Mouse (Mus musculus): Measurements from ENCODE around the gene Cdc37. TPM values are rescaled to one million over a fixed set of nuclear protein-coding genes. Genes with fewer than 3 reads are reported as not detected.
A peak's percentile ranks its signal among the peaks of the same experiment; 100 is the strongest.

Gene Cdc37
- total RNA-seq, 2 experiments from 2014 or later = 144 to 153 TPM

DNA sequence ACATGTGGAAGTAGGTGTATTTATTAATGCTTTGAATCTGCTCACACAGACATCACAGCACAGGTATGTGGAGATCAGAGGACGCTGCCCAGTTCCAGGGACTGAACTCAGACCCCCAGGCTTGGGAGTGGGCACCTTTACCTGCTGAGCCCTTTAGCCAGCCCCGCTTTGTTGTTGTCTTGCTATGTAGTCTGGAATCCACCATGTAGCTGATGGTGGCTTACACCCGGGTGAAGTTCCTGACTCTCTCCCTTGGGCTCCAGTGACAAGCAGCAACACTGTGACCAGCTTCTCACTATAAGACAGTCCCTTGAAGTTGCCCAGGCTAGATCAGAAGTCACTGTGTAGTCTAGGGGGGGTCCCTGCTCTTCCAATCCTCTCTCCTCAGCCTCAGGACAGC, 5.4 kb downstream of the Cdc37 start:
- intact Hi-C loops (cut with DNase I) = no loop called here
- DNase-seq (ENCODE audit: low spot score in 2 of 2) = no peak

DNA sequence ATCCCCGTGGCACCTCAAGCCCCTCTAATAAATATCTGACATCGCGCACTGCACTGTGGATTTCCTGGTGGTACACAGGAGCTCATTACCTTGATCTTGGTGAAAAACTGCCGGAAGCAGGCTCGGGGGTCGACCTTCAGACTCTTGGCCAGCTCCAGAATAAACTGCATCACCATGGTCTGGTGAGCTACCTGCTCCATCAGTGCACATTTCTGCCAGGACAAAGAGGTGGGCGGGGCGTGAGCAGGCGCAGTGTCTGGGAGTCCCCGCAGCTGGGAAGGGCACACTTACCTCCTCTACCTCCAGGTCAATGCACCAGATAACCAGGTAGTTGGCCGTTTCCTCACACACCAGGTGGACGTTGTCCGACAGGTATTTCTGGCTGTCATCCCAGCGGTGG, 7.9 kb downstream of the Cdc37 start:
- intact Hi-C loops (cut with DNase I) = no loop called here
- DNase-seq (ENCODE audit: low spot score in 2 of 2) = no peak

DNA sequence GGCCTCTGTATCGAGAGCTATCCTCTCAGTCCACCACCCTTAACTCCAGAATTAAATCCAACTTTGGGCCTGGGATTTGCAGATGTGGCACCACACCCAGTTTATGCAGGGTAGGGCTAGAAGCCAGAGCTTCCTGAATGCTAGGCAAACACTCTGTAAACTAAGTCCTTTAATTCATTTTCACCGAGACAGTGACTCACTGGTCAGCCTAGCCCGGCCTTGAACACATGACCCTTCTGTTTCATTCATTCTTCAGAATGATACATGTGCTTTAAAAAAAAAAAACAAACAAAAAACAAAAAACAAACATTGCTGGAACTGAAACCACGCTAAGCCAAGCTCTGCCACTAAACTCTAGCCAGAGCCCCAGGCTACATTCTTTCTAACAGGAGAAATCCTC, 11.4 kb downstream of the Cdc37 start:
- DNase-seq (ENCODE audit: low spot score in 2 of 2) = no peak
- intact Hi-C loops (cut with DNase I) = loop anchor here (5.0 kb wide), 1 partner anchor 126 kb away; no protein-coding TSS in a partner anchor

DNA sequence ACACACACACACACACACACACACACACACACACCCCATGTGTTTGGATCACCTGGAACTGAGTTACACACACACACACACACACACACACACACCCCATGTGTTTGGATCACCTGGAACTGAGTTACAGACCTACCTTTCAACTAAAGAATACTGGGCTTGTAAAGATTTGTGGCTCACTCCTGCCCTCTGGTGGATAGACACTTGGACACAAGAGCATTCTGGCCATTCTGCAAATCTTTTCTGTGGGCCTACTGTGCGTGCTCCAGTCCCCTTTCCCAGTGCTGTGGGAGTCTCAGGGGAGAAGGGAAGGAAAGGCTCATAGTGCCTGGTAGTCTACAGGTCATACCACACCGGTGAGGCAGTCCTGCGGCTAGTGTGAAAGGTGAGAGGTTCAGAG, 12.6 kb downstream of the Cdc37 start:
- intact Hi-C loops (cut with DNase I) = loop anchor here (5.0 kb wide), 1 partner anchor 125 kb away; no protein-coding TSS in a partner anchor
- DNase-seq (ENCODE audit: low spot score in 2 of 2) = peak; percentile 59 to 72

DNA sequence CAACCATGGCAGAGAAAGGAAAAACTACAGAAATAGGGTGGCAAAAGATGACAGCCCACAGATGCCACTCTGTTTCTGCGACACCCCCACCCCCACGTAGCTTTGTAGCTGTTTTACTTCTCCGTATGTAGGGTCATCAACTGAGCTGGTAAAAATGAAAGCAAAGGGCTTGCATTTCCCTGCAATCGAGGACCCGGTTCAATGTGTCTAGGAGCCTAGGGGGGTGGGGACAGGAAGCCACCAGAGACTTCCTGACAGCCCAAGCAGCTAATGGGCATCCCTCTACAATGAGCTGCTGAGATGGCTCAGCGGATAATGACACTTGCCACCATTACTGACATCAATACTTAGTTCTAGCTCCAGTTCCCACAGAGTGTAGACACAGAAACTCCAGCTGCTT, 13.4 kb downstream of the Cdc37 start:
- DNase-seq (ENCODE audit: low spot score in 2 of 2) = peak in 1 of 2 experiments; percentile 40
- intact Hi-C loops (cut with DNase I) = loop anchor here (5.0 kb wide), 1 partner anchor 124 kb away; no protein-coding TSS in a partner anchor

DNA sequence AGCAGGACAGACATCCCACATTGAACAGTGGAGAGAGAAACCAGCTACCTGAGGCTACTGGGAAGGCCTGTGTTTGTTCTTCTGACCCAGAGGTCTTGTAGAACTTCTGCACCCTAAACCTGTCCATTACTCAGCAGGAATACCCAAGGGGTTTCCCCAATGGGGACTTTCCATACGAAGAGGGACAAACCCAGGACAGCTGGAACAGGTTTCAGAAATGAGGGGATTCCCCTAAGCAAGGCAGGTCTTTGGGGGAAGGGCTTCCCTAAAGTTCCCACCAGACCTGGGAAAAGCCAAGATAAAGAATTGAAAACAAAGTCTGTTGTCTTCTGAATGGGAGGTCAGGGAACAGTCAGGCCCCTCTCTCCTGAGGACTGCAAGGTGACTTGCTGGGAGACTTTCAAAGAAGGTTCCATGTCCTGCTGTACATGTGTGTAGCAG, 13.8 kb downstream of the Cdc37 start:
- intact Hi-C loops (cut with DNase I) = loop anchor here (5.0 kb wide), 1 partner anchor 124 kb away; no protein-coding TSS in a partner anchor

DNA sequence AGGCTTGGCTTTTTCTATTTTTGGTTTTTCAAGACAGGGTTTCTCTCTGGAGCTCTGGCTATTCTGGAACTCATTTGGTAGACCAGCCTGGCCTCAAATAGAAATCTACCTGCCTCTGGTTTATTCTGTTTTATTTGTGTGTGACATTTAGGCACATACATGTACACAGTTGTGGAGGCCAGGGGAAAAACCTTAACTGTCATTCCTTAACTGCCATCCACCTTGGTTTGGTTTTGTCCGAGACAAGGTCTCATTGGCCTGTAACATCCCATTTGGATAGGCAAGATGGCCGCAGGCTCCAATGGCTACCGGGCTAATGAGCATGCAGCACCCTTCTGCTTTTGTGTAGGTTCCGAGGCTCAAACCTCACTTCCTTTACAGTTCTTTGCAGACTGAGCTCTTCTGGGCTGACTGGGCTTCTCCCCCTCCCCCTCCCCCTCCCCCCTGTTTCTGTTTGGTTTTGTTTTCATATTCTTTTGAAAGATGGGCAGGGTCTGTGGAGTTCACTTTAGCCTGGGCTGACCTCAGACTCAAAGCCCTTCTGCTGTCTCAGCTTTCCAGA, 14.4 kb downstream of the Cdc37 start:
- DNase-seq (ENCODE audit: low spot score in 2 of 2) = no peak
- intact Hi-C loops (cut with DNase I) = loop anchor here (5.0 kb wide), 1 partner anchor 123 kb away; no protein-coding TSS in a partner anchor

More for the DNA sequence above, 13.8 kb downstream of the Cdc37 start:
- DNase-seq (ENCODE audit: low spot score in 2 of 2) = no peak

DNA sequence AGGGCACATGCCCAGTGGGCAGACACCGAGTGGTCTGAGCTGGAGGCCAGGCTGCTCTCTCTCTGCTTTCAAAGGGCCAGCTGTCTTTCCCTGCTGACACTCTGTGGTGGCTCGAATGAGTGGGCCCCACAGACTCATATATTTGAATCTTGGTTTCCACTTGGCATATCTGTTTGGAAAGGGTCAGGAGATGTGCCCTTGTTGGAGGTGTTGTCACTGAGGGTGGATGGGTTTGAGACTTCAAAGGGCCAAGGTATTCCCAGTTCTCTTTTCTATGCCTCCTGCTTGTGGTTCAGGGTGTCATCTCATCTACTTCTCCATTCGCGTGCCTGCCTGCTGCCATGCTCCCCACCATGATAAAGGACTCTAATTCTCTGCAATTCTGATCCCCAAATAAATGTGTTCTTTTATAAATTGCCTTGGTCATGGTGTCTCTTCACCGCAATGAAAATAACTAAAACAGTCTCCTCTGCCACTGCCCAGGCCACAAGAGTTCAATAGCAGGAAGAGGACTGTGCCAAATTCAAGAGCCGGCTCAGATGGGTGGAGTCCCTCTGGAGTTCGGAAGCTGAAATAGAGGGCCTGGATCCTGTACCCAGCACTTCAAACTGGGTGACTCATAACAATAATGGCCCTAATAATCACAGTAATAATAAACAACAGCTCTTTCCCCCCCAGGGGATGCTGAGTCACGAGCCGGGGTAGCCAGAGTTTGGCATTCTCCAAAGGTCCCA, 15.0 kb downstream of the Cdc37 start:
- intact Hi-C loops (cut with DNase I) = loop anchor here (5.0 kb wide), 1 partner anchor 122 kb away; no protein-coding TSS in a partner anchor
- no peak for DNase-seq (ENCODE audit: low spot score in 2 of 2)

DNA sequence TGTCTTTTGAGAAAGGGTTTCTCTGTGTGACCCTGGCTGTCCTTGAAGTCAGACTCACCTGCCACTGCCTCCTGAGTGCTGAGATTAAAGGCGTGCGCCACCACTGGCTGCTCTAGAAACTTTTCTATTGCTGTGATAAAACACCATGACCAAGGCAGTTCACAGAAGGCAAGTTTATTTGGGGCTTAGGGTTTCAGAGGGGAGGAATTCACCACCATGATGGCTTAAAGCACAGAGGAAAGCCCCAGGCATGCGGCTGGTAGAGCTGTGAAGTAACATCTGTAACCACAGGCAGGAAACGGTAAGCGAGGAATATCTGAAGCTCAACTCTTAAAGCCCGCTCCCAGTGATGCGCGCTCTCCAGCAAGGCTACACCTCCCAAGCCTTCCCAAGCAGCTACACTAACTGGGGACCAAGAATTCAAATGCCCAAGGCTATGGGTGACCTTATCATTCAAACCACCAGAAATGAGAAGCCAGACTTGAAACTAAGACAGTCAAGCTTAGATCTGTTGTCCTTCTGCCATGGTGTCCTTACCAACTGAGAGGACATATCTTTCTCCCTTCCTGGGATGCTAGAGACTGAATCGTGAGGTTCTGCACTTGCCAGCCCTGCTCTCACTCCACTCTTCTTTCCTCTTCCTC, 16.6 kb downstream of the Cdc37 start:
- no peak for DNase-seq (ENCODE audit: low spot score in 2 of 2)
- intact Hi-C loops (cut with DNase I) = no loop called here

DNA sequence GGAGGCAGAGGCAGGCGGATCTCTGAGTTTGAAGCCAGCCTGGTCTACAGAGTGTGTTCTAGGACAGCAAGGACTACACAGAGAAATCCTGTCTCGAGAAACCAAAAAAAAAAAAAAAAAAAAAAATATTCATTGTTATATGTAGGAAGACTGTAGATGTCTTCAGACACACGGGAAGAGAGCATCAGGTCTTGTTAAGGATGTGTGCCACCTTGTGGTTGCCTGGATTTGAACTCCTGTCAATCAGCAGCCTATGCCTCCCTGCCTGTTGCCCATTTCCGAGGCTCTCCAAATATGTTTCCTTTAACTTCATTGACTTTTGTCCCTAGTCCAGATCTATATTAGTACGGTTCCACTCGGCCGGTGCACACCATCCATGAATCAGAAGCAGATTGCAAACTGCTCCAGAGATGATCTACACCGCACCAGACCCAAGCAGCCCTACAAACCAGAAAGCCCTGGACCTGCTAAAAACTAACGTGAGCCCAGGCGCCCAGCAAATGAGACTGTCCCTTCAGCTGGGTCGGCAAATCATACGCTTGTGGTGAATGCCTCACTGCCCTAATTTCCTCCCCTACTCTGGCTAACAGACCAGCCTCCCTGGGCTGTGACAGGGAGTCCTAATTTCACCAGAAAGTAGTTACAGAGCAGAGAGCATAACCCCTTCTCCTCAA, 17.5 kb downstream of the Cdc37 start:
- intact Hi-C loops (cut with DNase I) = no loop called here
- peak in 1 of 2 experiments; percentile 31 for DNase-seq (ENCODE audit: low spot score in 2 of 2)

DNA sequence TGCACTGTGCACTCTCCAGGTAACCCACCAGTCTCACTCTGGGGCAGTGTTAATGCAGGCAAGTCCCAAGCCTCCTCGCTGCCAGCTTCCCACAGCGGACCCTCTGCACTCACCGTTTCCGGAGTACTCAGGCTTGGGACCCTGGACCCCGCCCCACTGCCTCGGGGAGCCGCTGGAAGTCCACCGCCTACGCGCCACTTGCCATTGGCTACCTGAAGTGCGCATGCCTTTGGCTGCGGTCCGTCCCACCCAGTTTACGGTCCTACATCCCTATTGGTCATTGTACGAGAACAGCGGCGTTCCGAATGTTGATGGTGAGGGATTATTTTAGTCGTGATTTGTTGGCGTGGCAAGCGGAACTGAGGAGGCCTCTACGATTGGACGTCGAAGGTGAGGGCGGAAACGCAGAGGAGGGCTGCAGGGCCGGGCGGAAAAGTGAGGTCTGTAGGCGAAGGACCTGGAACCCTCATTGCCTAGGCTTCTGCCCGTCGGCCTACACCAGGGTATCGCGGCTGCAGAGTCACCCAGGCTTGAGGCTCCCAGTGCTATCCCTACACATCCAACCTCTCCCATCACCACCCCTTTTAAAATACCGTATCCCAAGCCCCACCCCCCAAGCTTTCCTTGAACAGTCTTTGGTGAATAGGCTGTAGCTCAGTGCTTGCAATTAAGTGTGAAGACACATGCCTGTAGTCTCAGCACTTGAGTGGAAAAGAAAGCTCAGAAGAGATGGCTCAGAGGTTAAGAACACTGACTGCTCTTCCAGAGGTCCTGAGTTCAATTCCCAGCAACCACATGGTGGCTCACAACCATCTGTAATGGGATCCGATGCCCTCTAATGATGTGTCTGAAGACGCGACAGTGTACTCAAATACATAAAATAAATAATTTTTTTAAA, 18.5 kb downstream of the Cdc37 start, which contains the start of gene Tyk2:
TSS of gene Tyk2 (minus strand) at position 185 of the 898 bp plus-strand sequence.
- DNase-seq (ENCODE audit: low spot score in 2 of 2) = peak; percentile 91 to 98
- intact Hi-C loops (cut with DNase I) = loop anchor here (1.0 to 2.0 kb wide), 3 partner anchors 39 to 233 kb away; partner anchors contain the start of genes Eif3g and Raver1

DNA sequence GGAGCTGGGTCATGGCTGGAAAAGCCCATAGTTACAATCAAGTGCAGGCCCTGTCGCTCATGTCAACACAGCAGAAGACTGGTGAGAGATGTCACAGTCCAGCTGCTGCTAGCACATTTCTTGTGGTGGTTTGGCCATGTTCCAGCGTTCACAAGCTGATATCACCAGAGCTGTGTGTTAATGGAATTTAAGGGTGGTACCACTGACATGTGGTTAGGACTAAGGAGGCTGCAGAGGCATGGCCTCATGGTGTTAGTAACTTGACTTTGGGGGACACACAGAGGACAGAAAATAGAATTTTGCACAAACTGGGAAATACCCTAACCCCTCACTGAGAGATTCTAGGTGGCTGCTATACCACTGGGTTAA, 23.5 kb downstream of the Cdc37 start:
- DNase-seq (ENCODE audit: low spot score in 2 of 2) = no peak
- intact Hi-C loops (cut with DNase I) = no loop called here

DNA sequence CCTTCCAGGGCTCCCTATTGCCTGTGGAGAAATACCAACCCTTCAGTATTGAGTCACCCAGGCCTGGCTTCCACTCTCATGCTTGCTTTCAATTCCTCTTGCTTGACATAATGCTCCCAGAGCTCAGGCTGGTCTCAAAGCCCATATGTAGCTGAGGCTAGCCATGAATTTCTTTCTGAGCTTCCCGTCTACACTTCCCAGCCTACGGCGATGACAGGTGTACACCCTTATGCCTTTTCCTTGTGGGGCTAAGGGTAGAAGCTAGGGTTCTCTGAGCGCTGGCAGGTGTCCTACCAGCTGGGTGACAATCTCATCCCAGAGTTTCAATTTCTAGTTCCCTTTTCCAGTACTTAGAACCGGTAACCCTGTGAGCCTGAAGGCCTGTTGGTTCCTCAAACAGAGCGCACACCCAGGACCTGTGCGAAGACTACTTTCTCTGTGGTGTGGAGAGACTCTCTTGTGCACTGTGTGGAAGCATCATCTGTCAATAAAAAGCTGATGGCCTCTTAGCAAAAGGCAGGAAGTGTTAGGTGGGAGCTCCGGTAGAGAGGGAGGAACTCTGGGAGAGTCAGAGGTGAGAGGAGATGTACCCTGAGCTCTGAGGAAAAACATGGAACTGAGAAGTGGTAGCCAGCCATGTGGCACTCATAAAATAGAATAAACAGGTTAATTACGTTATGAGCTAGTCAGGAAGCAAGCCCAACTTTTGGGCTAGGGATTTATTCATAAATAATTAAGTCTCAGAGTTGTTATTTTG, 24.1 kb downstream of the Cdc37 start:
- intact Hi-C loops (cut with DNase I) = no loop called here
- no peak for DNase-seq (ENCODE audit: low spot score in 2 of 2)

DNA sequence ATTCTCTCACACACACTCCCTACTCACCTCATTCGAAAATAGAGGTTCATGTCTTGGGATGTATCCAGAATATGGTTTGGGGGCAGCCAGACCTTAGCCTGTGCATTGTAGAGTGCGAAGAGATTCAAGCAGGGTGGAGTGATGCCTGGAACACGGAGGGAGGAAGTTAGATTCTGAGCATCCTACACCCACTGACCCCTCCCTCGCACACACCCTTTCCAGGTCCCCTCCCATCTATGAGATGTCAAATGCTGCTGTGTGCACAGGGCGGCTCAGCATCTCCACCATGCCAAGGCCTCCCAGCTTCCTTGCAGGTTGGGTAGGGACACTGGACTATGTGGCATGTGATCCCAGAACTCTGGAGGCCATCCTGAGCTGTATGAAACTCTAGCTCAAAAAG, 24.9 kb downstream of the Cdc37 start:
- no peak for DNase-seq (ENCODE audit: low spot score in 2 of 2)
- intact Hi-C loops (cut with DNase I) = no loop called here

DNA sequence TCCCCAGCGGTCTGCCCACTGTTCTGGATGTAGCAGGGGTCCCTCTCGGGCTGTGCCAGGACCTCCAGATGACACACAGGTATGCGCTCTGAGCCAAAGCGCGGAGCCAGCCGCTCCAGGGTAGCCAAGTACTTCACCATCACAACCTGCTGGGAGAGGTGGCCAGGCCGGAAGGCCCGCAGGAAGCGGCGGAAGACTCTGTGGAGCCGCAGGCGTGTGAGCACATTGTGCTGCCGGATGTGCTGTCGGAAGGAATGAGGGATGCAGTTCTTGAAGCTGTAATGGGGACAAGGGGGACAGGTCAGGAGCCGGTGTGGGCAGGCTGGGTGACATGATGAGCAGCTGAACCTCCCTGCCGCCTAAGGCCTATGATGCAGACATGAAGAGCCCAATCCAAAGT, 28.3 kb downstream of the Cdc37 start:
- DNase-seq (ENCODE audit: low spot score in 2 of 2) = no peak
- intact Hi-C loops (cut with DNase I) = no loop called here

DNA sequence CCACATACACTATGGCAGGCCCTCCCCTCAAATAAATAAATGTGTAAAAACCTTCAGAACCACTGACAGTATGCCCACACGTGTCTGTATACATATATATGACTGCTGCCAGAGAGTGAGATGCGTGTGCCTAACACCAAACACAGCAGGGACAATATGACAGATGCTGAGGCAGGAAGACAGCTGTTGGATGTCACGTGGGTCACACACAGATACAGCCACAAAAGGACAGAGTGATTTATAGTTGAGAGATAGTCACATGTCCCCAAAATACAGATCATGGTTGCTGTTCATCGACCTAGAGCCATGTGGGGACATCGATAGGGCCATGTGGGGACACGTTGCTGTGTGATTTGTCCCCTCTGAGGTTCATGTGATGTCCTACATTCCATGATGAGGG, 32.7 kb downstream of the Cdc37 start:
- no peak for DNase-seq (ENCODE audit: low spot score in 2 of 2)
- intact Hi-C loops (cut with DNase I) = no loop called here

DNA sequence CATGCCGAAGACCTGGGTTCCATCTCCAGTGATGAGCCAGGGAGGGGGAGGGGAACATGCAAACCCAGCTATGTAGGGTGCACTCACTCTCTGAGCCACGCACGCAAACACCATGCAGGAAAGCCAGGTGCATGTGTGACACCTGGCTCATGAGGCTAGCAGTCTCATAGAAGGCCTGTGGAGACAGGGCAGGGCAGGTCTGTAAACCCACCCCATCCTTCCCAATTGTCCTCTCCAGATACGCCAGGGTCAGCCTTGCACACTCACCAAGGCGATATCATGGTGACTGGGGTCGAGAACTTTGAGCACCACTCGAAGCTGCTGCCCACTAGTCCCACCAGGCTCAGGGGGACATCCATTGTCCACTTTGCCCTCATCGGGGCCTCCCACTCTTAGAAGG, 34.7 kb downstream of the Cdc37 start:
- DNase-seq (ENCODE audit: low spot score in 2 of 2) = no peak
- intact Hi-C loops (cut with DNase I) = no loop called here

DNA sequence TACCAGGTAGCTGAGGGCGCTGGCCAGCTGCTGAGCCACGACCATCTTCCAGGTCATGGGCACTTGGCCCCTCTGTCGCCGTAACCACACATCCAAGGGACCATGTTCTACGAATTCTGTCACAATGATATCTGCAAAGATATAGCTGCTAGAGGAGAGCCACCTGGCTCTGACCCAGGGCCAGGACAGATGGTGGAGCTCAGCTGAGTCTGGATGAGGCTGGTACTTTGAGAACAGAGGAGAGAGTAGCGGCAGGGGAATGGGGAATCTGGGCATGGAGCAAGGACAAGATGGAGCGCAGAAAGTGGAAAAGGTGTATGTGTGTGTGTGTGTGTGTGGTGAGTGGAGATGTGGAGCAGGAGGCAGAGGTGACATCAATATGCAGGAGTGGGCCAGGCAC, 35.6 kb downstream of the Cdc37 start:
- DNase-seq (ENCODE audit: low spot score in 2 of 2) = no peak
- intact Hi-C loops (cut with DNase I) = no loop called here

All from left cerebral cortex, postnatal 25 days (tissue).